Mouse (Mus musculus) inflammation-experienced regulatory T-cells, adult 16 weeks (primary cell): ENCODE results near the gene Gm7978. TPM values are rescaled to one million over a fixed set of nuclear protein-coding genes. Genes with fewer than 3 reads are reported as not detected.

Experiments
- polyA plus RNA-seq: library from polyadenylated mRNA; unstranded; fragments of 100-300 nt; shearing (Covaris generic); gene quantifications from one replicate; pipeline ENCODE4 v1.2.1, GENCODE M21; 2017

Gene Gm7978
- not detected for polyA plus RNA-seq

GRCm38 (mm10) chr5:95736073-95736472, at the start of gene Gm7978:
Gene Gm7978, minus strand, starts transcription at chr5:95736173.

GRCm38 (mm10) chr5:95775690-95776089, 39.7 kb upstream of the Gm7978 start, which contains the start of gene E330014E10Rik:
Gene E330014E10Rik, plus strand, starts transcription at chr5:95775990.

GRCm38 (mm10) chr5:95741714-95742113, 5.7 kb upstream of the Gm7978 start, which contains the start of gene Gm7982:
Gene Gm7982, plus strand, starts transcription at chr5:95742014.

Other genes starting within 250 kb of the Gm7978 start
- not detected for gene Gm3286, start 225.4 kb downstream of the Gm7978 start, polyA plus RNA-seq
- gene Gm7971, start 141.3 kb downstream of the Gm7978 start, polyA plus RNA-seq, result not detected
- not detected for gene Gm7982, start 5.8 kb upstream of the Gm7978 start, polyA plus RNA-seq
- gene E330014E10Rik, start 39.8 kb upstream of the Gm7978 start, polyA plus RNA-seq, result not detected
- gene Cxcl13, start 220.8 kb upstream of the Gm7978 start, polyA plus RNA-seq, result 0.60 TPM